Mouse (Mus musculus): ENCODE measurements around the gene Vasp. TPM values are rescaled to one million over a fixed set of nuclear protein-coding genes. Genes with fewer than 3 reads are reported as not detected.

Gene Vasp
- polyA plus RNA-seq, 1 experiment: 325 TPM

GRCm38 (mm10) chr7:19267051-19267450 lies 4.6 kb downstream of the Vasp start:
- peaks cover 17% of the 10 kb centered on the region; the same call in 1 of the 2 replicates for H3K36me3 ChIP-seq (ENCODE audit: control insufficient read depth, insufficient read depth, low read length)
- H3K4me1 ChIP-seq (replicated peaks; ENCODE audit: control insufficient read depth, insufficient read depth, low read length): peaks cover 51% of the 10 kb centered on the region
- DNase-seq: no peak
- no peak overlapping the region for H3K4me3 ChIP-seq (ENCODE audit: control insufficient read depth, insufficient read depth, low read length)
- WGBS: 39% methylated on average over 10 of the region's 10 CpGs
- no peaks in the 10 kb centered on the region for H3K27me3 ChIP-seq (ENCODE audit: control insufficient read depth, insufficient read depth, low read length)
- no peak for TF ChIP-seq CTCF (IDR thresholded peaks at IDR 0.05; ENCODE audit: borderline replicate concordance, control insufficient read depth, extremely low read depth, insufficient read depth, low read length, poor library complexity)
- no peak for TF ChIP-seq POLR2A (IDR thresholded peaks at IDR 0.05; ENCODE audit: control insufficient read depth, extremely low read depth, insufficient read depth, low read length, poor library complexity)
- H3K27ac ChIP-seq (ENCODE audit: control insufficient read depth, insufficient read depth, low read length): 0 out of 2 replicates have a peak overlapping the region, but pooled peaks have one; percentile 7

GRCm38 (mm10) chr7:19265928-19266822 lies 5.4 kb downstream of the Vasp start:
- Histone ChIP-seq H3K4me3 (ENCODE audit: control insufficient read depth, insufficient read depth, low read length) (no peak overlapping the region), H3K27me3 (ENCODE audit: control insufficient read depth, insufficient read depth, low read length) (no peaks in the 10 kb centered on the region), H3K4me1 (replicated peaks; ENCODE audit: control insufficient read depth, insufficient read depth, low read length) (peaks cover 51% of the 10 kb centered on the region), H3K36me3 (ENCODE audit: control insufficient read depth, insufficient read depth, low read length) (peaks cover 23% of the 10 kb centered on the region; the same call in 1 of the 2 replicates), H3K27ac (ENCODE audit: control insufficient read depth, insufficient read depth, low read length) (peak overlapping the region; percentile 53)
- no peak for TF ChIP-seq CTCF (IDR thresholded peaks at IDR 0.05; ENCODE audit: borderline replicate concordance, control insufficient read depth, extremely low read depth, insufficient read depth, low read length, poor library complexity)
- TF ChIP-seq POLR2A (IDR thresholded peaks at IDR 0.05; ENCODE audit: control insufficient read depth, extremely low read depth, insufficient read depth, low read length, poor library complexity): no peak
- DNase-seq: peak; percentile 56
- 9% methylated on average over 10 of the region's 10 CpGs for WGBS

- no peak overlapping the region for H3K4me3 ChIP-seq (ENCODE audit: control insufficient read depth, insufficient read depth, low read length)
- peaks cover 53% of the 10 kb centered on the region for H3K4me1 ChIP-seq (replicated peaks; ENCODE audit: control insufficient read depth, insufficient read depth, low read length)
- WGBS: 90% methylated on average over 7 of the region's 7 CpGs
- H3K36me3 ChIP-seq (ENCODE audit: control insufficient read depth, insufficient read depth, low read length): peaks cover 27% of the 10 kb centered on the region; the same call in 1 of the 2 replicates
- TF ChIP-seq POLR2A (IDR thresholded peaks at IDR 0.05; ENCODE audit: control insufficient read depth, extremely low read depth, insufficient read depth, low read length, poor library complexity) (no peak), CTCF (IDR thresholded peaks at IDR 0.05; ENCODE audit: borderline replicate concordance, control insufficient read depth, extremely low read depth, insufficient read depth, low read length, poor library complexity) (no peak)
- no peak for DNase-seq
- H3K27ac ChIP-seq (ENCODE audit: control insufficient read depth, insufficient read depth, low read length): peak overlapping the region; percentile 31; the same call in 1 of the 2 replicates
- H3K27me3 ChIP-seq (ENCODE audit: control insufficient read depth, insufficient read depth, low read length): no peaks in the 10 kb centered on the region
These were observed 6.5 kb downstream of the Vasp start for GRCm38 (mm10) chr7:19265147-19265546.

GRCm38 (mm10) chr7:19258336-19258735 lies 13.3 kb downstream of the Vasp start:
- Histone ChIP-seq H3K27me3 (ENCODE audit: control insufficient read depth, insufficient read depth, low read length) (no peaks in the 10 kb centered on the region), H3K4me1 (replicated peaks; ENCODE audit: control insufficient read depth, insufficient read depth, low read length) (peaks cover 26% of the 10 kb centered on the region), H3K36me3 (ENCODE audit: control insufficient read depth, insufficient read depth, low read length) (peaks cover 42% of the 10 kb centered on the region), H3K27ac (ENCODE audit: control insufficient read depth, insufficient read depth, low read length) (no peak overlapping the region), H3K4me3 (ENCODE audit: control insufficient read depth, insufficient read depth, low read length) (no peak overlapping the region)
- 92% methylated on average over 3 of the region's 3 CpGs for WGBS
- no peak for TF ChIP-seq CTCF (IDR thresholded peaks at IDR 0.05; ENCODE audit: borderline replicate concordance, control insufficient read depth, extremely low read depth, insufficient read depth, low read length, poor library complexity)
- TF ChIP-seq POLR2A (IDR thresholded peaks at IDR 0.05; ENCODE audit: control insufficient read depth, extremely low read depth, insufficient read depth, low read length, poor library complexity): no peak
- no peak for DNase-seq

- no peaks in the 10 kb centered on the region for H3K27me3 ChIP-seq (ENCODE audit: control insufficient read depth, insufficient read depth, low read length)
- no peak for TF ChIP-seq POLR2A (IDR thresholded peaks at IDR 0.05; ENCODE audit: control insufficient read depth, extremely low read depth, insufficient read depth, low read length, poor library complexity)
- no peak for TF ChIP-seq CTCF (IDR thresholded peaks at IDR 0.05; ENCODE audit: borderline replicate concordance, control insufficient read depth, extremely low read depth, insufficient read depth, low read length, poor library complexity)
- WGBS: 68% methylated on average over 11 of the region's 11 CpGs
- peak; percentile 21 for DNase-seq
- no peak overlapping the region for H3K4me3 ChIP-seq (ENCODE audit: control insufficient read depth, insufficient read depth, low read length)
- H3K27ac ChIP-seq (ENCODE audit: control insufficient read depth, insufficient read depth, low read length): 0 out of 2 replicates have a peak overlapping the region, but pooled peaks have one; percentile 23
- peaks cover 39% of the 10 kb centered on the region for H3K36me3 ChIP-seq (ENCODE audit: control insufficient read depth, insufficient read depth, low read length)
- H3K4me1 ChIP-seq (replicated peaks; ENCODE audit: control insufficient read depth, insufficient read depth, low read length): peaks cover 26% of the 10 kb centered on the region
These were observed 14.1 kb downstream of the Vasp start for GRCm38 (mm10) chr7:19257390-19258022.

- peak; percentile 30 for DNase-seq
- no peak overlapping the region for H3K27ac ChIP-seq (ENCODE audit: control insufficient read depth, insufficient read depth, low read length)
- H3K36me3 ChIP-seq (ENCODE audit: control insufficient read depth, insufficient read depth, low read length): peaks cover 31% of the 10 kb centered on the region
- no peaks in the 10 kb centered on the region for H3K27me3 ChIP-seq (ENCODE audit: control insufficient read depth, insufficient read depth, low read length)
- no peak for TF ChIP-seq POLR2A (IDR thresholded peaks at IDR 0.05; ENCODE audit: control insufficient read depth, extremely low read depth, insufficient read depth, low read length, poor library complexity)
- no peak for TF ChIP-seq CTCF (IDR thresholded peaks at IDR 0.05; ENCODE audit: borderline replicate concordance, control insufficient read depth, extremely low read depth, insufficient read depth, low read length, poor library complexity)
- WGBS: 22% methylated on average over 7 of the region's 7 CpGs
- peaks cover 26% of the 10 kb centered on the region for H3K4me1 ChIP-seq (replicated peaks; ENCODE audit: control insufficient read depth, insufficient read depth, low read length)
- H3K4me3 ChIP-seq (ENCODE audit: control insufficient read depth, insufficient read depth, low read length): no peak overlapping the region
These were observed 15.1 kb downstream of the Vasp start for GRCm38 (mm10) chr7:19256567-19256966.

All from thymus, adult 2 months (tissue).